Mouse (Mus musculus) stomach, postnatal 0 days (tissue): ENCODE measurements around the gene Arhgap18.

ENCODE experiments used
- CTCF ChIP-seq: IDR thresholded peaks from 2 replicates; pipeline ENCODE4 v1.5.1; 2016; ENCODE audit warnings: antibody characterized with exemption, low read depth, mild to moderate bottlenecking, moderate library complexity
- EP300 ChIP-seq: optimal IDR thresholded peaks from 2 replicates; pipeline ENCODE3; 2016; ENCODE audit warnings: antibody characterized with exemption

DNA sequence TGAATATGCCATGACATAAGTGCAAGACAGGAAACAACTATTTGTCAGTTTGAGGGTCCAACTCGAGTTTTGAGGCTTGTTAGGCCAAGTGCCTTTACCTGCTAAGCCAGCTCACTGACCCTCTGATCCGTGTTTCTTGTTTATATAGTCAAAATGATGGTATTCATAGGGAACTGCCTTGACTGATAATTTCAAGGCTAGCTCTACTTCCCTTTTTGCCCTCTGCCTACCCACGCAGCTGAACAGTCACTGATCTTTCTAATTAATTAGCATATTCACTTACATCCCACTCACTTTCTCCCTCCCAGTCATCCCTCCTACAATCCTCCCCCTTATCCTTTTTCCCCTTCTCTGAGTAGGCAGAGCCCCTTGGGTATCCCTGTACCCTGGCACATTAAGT is 2.4 kb upstream of the Arhgap18 start:
- TF ChIP-seq CTCF (no peak), EP300 (no peak)
